Mouse (Mus musculus) small intestine, adult 2 months (tissue): Measurements from ENCODE around the gene Mid1.
A peak's percentile ranks its signal among the peaks of the same experiment; 100 is the strongest.
"Not testable (repeated sequence)": the region's sequence is repeated elsewhere in the genome, so short reads cannot be mapped to it uniquely, and the experiment has no call there.

Experiments
- CTCF ChIP-seq: fragments of 200-500 bp; IDR thresholded peaks from 2 replicates; pipeline ENCODE4 v1.5.1; 2012; ENCODE audit warnings: low read depth, mild to moderate bottlenecking, control low read depth, inconsistent platforms, low read length, moderate library complexity, mixed read lengths; ENCODE audit not compliant: insufficient replicate concordance, insufficient read length; ENCODE audit errors: extremely low read depth
- POLR2A ChIP-seq: fragments of 200-500 bp; IDR thresholded peaks from 2 replicates; pipeline ENCODE4 v1.6.1; 2012; ENCODE audit warnings: low read depth, mild to moderate bottlenecking, control low read depth, inconsistent platforms, low read length, moderate library complexity

GRCm38 (mm10) chrX:170017333-170018245 lies 332.6 kb downstream of the Mid1 start:
- peak; percentile 84 for TF ChIP-seq CTCF
- TF ChIP-seq POLR2A = not testable (repeated sequence)
